Mouse (Mus musculus): ENCODE results near the gene Pla2g1b. TPM values are rescaled to one million over a fixed set of nuclear protein-coding genes. Genes with fewer than 3 reads are reported as not detected.

Pla2g1b gene
- polyA plus RNA-seq, 1 experiment from 2014 or later: 0.58 TPM

DNA sequence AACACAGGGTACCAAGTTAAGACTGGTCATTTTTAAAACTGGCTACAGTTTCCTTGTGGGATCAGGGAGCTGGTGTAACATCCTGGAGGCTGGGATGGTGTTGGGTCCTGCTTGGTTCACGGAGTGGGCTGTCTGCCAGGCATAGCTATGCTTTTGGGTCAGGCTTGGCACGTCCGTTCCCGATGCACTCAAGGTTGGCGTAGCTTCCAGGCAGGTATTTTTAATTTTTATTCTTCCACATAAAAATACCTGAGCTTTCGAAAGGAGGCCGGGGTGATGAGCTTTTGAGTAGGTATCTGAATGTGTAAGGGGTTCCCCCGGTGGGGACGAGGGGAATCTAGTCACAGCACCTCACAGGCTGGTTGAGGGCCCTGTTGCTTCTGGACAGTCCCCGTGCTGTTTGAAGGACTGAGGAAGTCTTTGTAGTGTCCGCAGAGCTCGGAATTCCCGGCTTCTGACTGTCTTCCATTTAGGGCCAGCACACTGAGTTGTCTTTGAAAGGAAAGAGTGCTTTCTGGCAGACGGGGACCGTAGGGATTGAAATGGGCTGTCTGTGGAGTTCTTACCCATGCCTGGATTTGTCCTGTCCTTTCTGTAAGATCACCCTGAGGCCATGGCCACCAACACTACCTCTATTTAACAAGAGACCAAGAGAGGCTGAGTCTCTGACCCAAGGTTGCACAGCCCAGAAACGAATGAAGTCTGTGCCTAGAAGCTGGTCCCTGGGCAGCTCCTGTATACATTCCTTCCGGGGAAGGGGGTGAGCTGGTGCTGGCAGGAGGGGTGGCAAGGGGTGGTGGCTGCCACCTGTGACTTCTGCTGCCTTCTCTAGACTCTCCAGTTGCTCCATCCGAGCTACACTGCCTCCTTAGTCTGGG, 42.2 kb downstream of the Pla2g1b start:
- Histone ChIP-seq H3K9me3 (ENCODE audit: control insufficient read depth, low read length) (no peaks in the 10 kb centered on the region), H3K9ac (replicated peaks; ENCODE audit: low read depth, low read length) (peak overlapping the region; percentile 76; the same call in 1 of the 2 replicates), H3K4me3 (ENCODE audit: low read depth, low read length) (peak overlapping the region; percentile 75), H3K4me2 (ENCODE audit: low read depth, low read length) (peak overlapping the region; percentile 82), H3K27me3 (ENCODE audit: control insufficient read depth, insufficient read depth, low read length) (no peaks in the 10 kb centered on the region), H3K4me1 (ENCODE audit: control insufficient read depth, insufficient read depth, low read length) (peaks cover 27% of the 10 kb centered on the region), H3K27ac (ENCODE audit: low read depth, low read length) (no peak overlapping the region), H3K36me3 (ENCODE audit: control insufficient read depth, insufficient read depth, low read length) (no peaks in the 10 kb centered on the region)
- ATAC-seq (ENCODE audit: low read depth): no peak
- WGBS: 54% methylated on average over 18 of the region's 18 CpGs

DNA sequence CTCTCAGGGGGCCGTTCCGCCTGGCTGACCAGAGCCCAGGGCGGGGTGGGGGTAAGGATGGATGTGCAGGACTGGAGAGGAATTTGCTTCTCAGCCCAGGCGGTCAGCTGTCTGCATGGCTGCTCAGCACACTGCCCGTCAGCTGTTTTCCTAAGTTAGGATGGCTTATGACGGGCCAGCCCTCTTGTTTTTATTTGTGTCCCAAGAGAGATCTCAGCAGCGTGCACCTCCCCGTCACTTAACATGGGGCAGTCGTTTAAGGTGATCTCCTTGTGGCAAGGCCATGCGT, 42.7 kb downstream of the Pla2g1b start:
- H3K36me3 ChIP-seq (ENCODE audit: control insufficient read depth, insufficient read depth, low read length): no peaks in the 10 kb centered on the region
- no peaks in the 10 kb centered on the region for H3K9me3 ChIP-seq (ENCODE audit: control insufficient read depth, low read length)
- ATAC-seq (ENCODE audit: low read depth): peak; percentile 29; the same call in 1 of the 2 replicates
- peak overlapping the region; percentile 82 for H3K4me2 ChIP-seq (ENCODE audit: low read depth, low read length)
- H3K9ac ChIP-seq (replicated peaks; ENCODE audit: low read depth, low read length): 0 out of 2 replicates have a peak overlapping the region, but pooled peaks have one; percentile 33
- H3K4me3 ChIP-seq (ENCODE audit: low read depth, low read length): peak overlapping the region; percentile 75; the same call in 1 of the 2 replicates
- H3K27me3 ChIP-seq (ENCODE audit: control insufficient read depth, insufficient read depth, low read length): no peaks in the 10 kb centered on the region
- peaks cover 27% of the 10 kb centered on the region for H3K4me1 ChIP-seq (ENCODE audit: control insufficient read depth, insufficient read depth, low read length)
- WGBS: 26% methylated on average over 10 of the region's 10 CpGs
- H3K27ac ChIP-seq (ENCODE audit: low read depth, low read length): no peak overlapping the region

DNA sequence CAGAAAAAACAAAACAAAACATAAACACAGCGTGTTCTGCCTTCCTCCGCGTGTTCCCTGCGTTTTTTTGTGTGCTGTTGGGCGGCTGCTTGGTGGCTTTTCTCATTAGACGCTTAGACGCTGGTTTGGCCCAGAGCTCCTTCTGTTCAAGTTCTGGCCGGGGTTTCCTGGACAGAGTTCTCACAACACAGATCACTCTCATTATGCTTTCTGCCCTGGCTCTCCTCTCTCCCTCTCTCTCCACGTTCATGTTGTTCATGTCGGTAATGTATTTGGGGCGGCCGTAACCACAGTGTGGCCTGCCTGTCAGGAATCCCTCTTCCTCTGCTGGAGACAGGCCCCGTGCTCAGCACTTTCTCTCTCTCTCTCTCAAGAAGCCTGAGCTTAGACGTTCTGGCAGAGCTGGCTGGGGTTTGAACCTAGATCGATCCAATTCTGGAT, 43.3 kb downstream of the Pla2g1b start:
- WGBS: 43% methylated on average over 15 of the region's 15 CpGs
- no peaks in the 10 kb centered on the region for H3K36me3 ChIP-seq (ENCODE audit: control insufficient read depth, insufficient read depth, low read length)
- H3K9ac ChIP-seq (replicated peaks; ENCODE audit: low read depth, low read length): no peak overlapping the region
- H3K9me3 ChIP-seq (ENCODE audit: control insufficient read depth, low read length): no peaks in the 10 kb centered on the region
- peak overlapping the region; percentile 28; the same call in 1 of the 2 replicates for H3K27ac ChIP-seq (ENCODE audit: low read depth, low read length)
- H3K4me1 ChIP-seq (ENCODE audit: control insufficient read depth, insufficient read depth, low read length): peaks cover 28% of the 10 kb centered on the region
- ATAC-seq (ENCODE audit: low read depth): no peak
- no peaks in the 10 kb centered on the region for H3K27me3 ChIP-seq (ENCODE audit: control insufficient read depth, insufficient read depth, low read length)
- no peak overlapping the region for H3K4me3 ChIP-seq (ENCODE audit: low read depth, low read length)
- peak overlapping the region; percentile 82; the same call in 1 of the 2 replicates for H3K4me2 ChIP-seq (ENCODE audit: low read depth, low read length)

DNA sequence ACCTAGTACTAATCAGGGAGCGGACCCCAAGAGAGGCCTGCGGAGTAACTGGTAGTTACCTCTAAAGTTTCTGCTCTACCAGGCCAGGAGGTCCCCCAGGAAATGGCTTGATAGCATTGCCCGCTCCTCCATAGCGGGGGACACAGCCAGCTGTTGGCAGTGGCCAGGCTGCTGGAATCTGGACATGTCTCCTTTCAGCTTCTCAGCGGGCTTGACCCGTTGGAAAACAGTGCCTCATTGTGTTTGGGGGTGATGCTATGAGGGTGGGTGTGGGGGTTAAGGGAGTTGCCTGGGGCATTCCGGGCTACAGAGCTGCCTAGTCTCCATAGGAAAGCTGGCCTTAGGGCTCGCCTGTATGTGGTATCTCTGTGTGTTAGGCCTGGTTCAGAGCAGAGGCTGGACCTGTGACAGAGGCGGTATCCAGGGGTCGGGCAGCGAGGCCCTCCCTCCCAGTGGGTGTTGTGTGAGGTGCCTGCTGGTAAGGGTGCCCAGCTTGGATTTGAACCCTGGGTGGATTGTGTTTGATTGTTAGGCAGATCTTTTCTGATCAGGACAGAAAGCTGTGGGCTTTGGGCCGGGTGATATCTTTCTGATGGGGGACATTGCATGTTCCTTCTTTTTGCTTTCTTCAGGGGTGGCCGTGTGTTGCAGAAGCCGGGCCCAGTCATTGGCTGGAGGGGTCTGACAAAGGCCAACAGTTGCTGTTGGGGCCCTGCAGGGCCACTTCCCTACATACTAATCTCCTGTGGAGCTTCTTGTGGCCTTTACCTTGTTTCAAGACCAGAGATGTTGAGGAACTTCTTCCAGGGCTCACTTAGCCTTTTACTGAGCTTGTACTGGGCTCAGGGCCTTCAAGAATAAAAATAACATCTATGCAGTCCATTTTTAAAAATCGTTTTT, 44.0 kb downstream of the Pla2g1b start:
- H3K27me3 ChIP-seq (ENCODE audit: control insufficient read depth, insufficient read depth, low read length): no peaks in the 10 kb centered on the region
- peak overlapping the region; percentile 82; the same call in 1 of the 2 replicates for H3K4me2 ChIP-seq (ENCODE audit: low read depth, low read length)
- H3K36me3 ChIP-seq (ENCODE audit: control insufficient read depth, insufficient read depth, low read length): no peaks in the 10 kb centered on the region
- H3K27ac ChIP-seq (ENCODE audit: low read depth, low read length): 0 out of 2 replicates have a peak overlapping the region, but pooled peaks have one; percentile 28
- no peak for ATAC-seq (ENCODE audit: low read depth)
- no peak overlapping the region for H3K4me3 ChIP-seq (ENCODE audit: low read depth, low read length)
- peaks cover 35% of the 10 kb centered on the region for H3K4me1 ChIP-seq (ENCODE audit: control insufficient read depth, insufficient read depth, low read length)
- no peaks in the 10 kb centered on the region for H3K9me3 ChIP-seq (ENCODE audit: control insufficient read depth, low read length)
- no peak overlapping the region for H3K9ac ChIP-seq (replicated peaks; ENCODE audit: low read depth, low read length)
- 65% methylated on average over 15 of the region's 15 CpGs for WGBS

DNA sequence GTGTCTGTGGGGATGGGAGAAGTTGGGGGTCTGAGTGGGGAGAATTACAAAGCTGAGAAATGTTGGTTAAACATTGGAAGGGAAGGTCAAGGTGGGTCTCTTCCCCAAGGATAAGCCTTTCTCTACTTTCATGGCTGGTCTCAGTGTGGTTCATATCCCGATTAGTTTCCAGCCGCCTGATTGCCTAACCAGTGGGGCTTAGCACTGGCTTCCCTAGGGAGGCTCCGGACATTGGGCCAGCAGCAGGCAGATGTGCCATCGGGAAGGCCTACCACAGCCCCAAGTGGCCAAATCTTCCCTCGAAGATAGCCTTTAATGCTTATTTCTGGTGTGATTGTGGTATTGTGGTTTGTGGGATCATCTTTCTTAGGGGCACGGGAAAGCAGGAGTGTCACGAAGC, 46.3 kb downstream of the Pla2g1b start:
- ATAC-seq (ENCODE audit: low read depth): no peak
- Histone ChIP-seq H3K4me2 (ENCODE audit: low read depth, low read length) (no peak overlapping the region), H3K36me3 (ENCODE audit: control insufficient read depth, insufficient read depth, low read length) (no peaks in the 10 kb centered on the region), H3K9me3 (ENCODE audit: control insufficient read depth, low read length) (no peaks in the 10 kb centered on the region), H3K4me3 (ENCODE audit: low read depth, low read length) (no peak overlapping the region), H3K27ac (ENCODE audit: low read depth, low read length) (no peak overlapping the region), H3K27me3 (ENCODE audit: control insufficient read depth, insufficient read depth, low read length) (no peaks in the 10 kb centered on the region), H3K4me1 (ENCODE audit: control insufficient read depth, insufficient read depth, low read length) (peaks cover 35% of the 10 kb centered on the region), H3K9ac (replicated peaks; ENCODE audit: low read depth, low read length) (no peak overlapping the region)
- 77% methylated on average over 7 of the region's 7 CpGs for WGBS

DNA sequence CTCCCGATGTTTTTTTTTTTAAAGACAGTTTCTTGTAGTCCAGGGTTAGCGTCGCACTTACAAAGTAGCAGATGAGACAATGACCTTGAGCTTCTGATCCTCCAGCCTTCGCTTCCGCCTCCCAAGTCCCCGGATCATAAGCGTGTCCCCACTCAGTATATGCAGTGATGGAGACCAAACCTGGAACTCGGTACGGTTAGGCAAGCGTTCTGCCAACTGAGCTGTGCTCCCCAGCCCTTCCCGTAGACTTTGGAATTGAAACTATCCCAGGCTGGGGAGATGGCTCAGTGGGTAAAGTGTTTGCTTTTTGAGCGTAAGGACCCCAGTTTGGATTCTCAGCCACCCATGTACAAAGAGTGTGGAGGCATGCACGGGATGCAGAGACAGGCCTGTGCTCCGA, 47.2 kb downstream of the Pla2g1b start:
- H3K9ac ChIP-seq (replicated peaks; ENCODE audit: low read depth, low read length): no peak overlapping the region
- no peak overlapping the region for H3K27ac ChIP-seq (ENCODE audit: low read depth, low read length)
- WGBS: 96% methylated on average over 14 of the region's 14 CpGs
- H3K4me1 ChIP-seq (ENCODE audit: control insufficient read depth, insufficient read depth, low read length): peaks cover 28% of the 10 kb centered on the region
- no peak overlapping the region for H3K4me2 ChIP-seq (ENCODE audit: low read depth, low read length)
- H3K27me3 ChIP-seq (ENCODE audit: control insufficient read depth, insufficient read depth, low read length): no peaks in the 10 kb centered on the region
- no peak for ATAC-seq (ENCODE audit: low read depth)
- no peaks in the 10 kb centered on the region for H3K36me3 ChIP-seq (ENCODE audit: control insufficient read depth, insufficient read depth, low read length)
- no peak overlapping the region for H3K4me3 ChIP-seq (ENCODE audit: low read depth, low read length)
- no peaks in the 10 kb centered on the region for H3K9me3 ChIP-seq (ENCODE audit: control insufficient read depth, low read length)

DNA sequence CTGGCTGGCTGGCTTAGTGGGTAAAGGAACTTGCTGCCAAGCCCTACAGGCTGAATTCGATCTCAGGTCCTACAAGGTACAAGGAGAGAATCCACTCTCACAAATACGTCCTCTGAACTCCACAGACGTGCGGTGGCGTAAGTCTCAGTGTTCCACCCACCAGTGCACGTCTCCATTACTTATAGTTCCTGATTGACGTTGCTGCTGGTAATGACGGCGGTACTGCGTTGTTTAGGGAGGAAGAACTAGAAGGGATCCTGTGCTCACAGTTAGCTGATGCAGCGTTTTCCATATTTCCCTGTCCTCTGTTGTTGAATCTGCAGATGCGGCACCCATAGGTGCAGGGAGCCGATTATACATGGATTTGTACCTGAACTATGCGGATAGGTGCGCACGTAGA, 47.7 kb downstream of the Pla2g1b start:
- Histone ChIP-seq H3K4me1 (ENCODE audit: control insufficient read depth, insufficient read depth, low read length) (peaks cover 23% of the 10 kb centered on the region), H3K27ac (ENCODE audit: low read depth, low read length) (no peak overlapping the region), H3K4me3 (ENCODE audit: low read depth, low read length) (no peak overlapping the region), H3K4me2 (ENCODE audit: low read depth, low read length) (no peak overlapping the region), H3K27me3 (ENCODE audit: control insufficient read depth, insufficient read depth, low read length) (no peaks in the 10 kb centered on the region), H3K36me3 (ENCODE audit: control insufficient read depth, insufficient read depth, low read length) (no peaks in the 10 kb centered on the region), H3K9me3 (ENCODE audit: control insufficient read depth, low read length) (no peaks in the 10 kb centered on the region), H3K9ac (replicated peaks; ENCODE audit: low read depth, low read length) (no peak overlapping the region)
- ATAC-seq (ENCODE audit: low read depth): no peak
- WGBS: 94% methylated on average over 16 of the region's 16 CpGs

DNA sequence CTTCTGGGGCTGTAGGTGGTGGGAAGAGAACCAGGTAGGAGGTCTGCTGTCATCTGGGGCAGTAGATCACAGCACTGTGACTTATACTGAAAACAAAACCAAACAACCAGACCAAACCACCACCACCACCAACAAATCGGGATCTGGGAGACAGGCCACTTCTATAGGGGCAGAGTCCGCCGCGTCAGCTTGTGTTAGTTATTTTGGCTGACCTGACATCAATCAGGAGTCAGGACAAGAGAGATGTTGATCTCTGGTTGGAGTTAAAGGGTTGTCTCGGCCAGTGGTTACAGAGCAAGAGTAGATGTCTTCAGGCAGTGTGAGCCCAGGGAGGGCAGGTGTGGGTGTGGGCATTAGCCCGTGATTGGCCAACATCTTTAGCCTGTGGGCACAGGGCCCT, 48.3 kb downstream of the Pla2g1b start:
- H3K27ac ChIP-seq (ENCODE audit: low read depth, low read length): no peak overlapping the region
- H3K4me1 ChIP-seq (ENCODE audit: control insufficient read depth, insufficient read depth, low read length): peaks cover 19% of the 10 kb centered on the region; the same call in 1 of the 2 replicates
- ATAC-seq (ENCODE audit: low read depth): no peak
- H3K4me3 ChIP-seq (ENCODE audit: low read depth, low read length): no peak overlapping the region
- no peaks in the 10 kb centered on the region for H3K27me3 ChIP-seq (ENCODE audit: control insufficient read depth, insufficient read depth, low read length)
- no peak overlapping the region for H3K4me2 ChIP-seq (ENCODE audit: low read depth, low read length)
- no peak overlapping the region for H3K9ac ChIP-seq (replicated peaks; ENCODE audit: low read depth, low read length)
- H3K9me3 ChIP-seq (ENCODE audit: control insufficient read depth, low read length): no peaks in the 10 kb centered on the region
- no peaks in the 10 kb centered on the region for H3K36me3 ChIP-seq (ENCODE audit: control insufficient read depth, insufficient read depth, low read length)
- WGBS: 81% methylated on average over 6 of the region's 6 CpGs

Data from neural tube, embryonic 14.5 days (tissue).